Mouse (Mus musculus): Measurements from ENCODE around the gene Nxn.

Nxn gene

DNA sequence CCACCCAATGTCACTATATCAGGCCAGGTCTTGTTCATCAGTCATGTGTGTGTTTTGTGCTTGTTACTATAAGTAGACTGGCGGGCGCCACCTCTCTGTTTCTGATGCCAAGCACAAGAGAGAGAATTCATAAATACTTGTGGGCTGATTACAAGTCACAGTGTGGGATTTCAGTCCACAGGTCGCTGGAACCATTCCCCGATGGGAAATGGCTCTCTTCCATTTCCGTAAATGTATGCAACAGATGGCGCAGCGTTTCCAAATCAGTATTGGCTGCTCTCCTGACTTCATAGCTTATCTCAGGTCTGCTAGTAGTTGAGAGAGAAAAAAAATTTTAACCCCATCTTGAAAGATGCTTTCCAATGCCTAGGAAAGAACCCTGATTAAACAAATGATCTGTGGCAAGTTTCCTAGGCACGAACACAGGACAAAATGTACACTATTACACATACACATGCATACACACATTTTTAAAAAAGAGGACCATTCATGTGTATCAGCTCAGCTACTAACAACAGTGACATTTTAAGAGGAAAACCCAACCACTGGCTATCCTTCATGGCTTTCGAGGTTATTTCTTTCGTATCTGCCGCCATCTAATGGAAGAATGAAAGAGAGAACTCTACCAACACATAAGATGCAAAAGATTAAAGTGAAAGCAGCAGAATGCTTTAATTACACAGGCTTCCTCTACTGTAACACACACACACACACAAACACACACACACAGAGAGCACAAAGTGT is 819 bp upstream of the Nxn start:
- DNase-seq, result peak; percentile 93

DNA sequence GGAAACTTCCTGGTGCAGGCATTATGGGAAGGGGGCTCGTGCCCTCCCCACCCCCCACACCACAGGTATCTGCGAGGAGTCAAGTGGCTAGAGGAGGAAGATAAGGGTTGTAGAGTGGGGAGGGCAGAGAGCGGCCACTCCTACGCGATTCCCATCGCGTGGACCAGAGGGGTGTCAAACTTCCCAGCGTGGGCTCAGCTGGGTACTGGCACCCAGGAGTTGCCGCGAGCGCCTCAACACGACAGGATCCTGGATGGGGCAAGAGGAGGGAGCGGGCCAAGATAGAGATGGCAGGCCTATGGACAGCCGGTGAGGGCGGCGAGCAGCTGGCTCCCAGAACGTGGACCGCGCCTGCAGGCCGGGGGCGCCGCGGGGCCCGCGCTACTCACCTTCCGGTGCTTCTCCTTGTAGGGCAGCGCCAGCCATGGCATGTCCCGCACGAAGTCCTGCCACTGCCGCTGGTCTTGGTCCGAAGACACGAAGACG is 585 bp downstream of the Nxn start:
- DNase-seq, result no peak

- DNase-seq, result peak; percentile 95
Observed at GRCm38 (mm10) chr11:76397650-76398311, 1.2 kb downstream of the Nxn start.

DNA sequence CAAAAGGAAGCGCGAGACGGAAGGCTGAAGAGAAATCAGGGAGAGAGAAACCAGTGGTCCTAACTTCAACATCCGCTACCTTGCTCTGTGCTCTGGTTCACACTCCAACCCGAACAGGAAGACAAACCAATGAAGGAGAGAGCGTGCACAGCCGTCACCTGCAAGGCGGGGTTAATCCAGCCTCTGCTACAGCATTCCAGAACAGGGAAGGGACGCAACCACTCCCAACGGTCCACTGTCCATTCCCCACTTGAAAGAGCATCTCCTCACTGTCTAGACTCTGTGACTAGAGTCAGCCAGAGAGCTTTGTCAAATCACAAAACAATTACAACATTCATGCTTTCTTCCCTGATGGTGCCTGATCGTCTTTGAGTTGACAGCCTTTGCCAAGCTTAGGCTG is 5.9 kb downstream of the Nxn start:
- no peak for DNase-seq

DNA sequence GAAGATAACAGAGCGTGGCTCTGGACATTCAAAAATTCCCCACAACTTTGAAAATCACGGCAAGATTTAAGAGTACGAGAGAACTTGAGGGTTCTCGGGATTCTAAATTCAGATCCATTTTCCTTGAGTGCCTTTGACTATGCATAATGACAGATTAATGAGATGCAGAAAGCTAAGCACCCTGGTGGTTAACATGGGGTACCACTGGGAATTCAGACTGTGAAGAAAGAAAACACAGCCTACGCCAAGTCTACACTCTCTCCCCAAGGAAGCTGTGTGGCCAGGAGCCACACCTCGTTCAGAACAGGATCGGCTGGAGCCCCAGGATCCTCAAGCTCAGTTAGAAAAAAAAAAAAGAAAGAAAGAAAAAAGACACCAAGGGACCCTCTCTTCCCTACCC is 6.4 kb downstream of the Nxn start:
- DNase-seq, result no peak

DNA sequence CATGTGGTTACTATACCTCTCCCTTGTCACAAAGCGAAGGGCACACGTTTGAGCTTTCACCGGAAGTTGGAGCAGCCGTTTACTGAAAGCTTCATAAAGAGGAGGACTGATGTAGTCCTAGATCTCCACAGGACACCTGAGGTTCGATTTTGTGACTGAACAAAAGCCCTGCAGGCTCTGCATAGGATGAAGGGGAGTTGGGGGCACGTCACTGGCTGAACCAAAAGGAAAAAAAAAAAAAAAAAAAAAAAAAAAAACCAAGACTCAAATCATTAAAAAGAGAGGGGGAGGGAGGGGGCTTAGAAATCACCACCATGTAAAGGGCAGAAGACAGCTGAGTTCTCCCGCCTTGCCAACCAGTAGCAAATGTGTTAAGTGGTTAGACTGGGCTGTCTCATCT is 10.2 kb downstream of the Nxn start:
- no peak for DNase-seq

DNA sequence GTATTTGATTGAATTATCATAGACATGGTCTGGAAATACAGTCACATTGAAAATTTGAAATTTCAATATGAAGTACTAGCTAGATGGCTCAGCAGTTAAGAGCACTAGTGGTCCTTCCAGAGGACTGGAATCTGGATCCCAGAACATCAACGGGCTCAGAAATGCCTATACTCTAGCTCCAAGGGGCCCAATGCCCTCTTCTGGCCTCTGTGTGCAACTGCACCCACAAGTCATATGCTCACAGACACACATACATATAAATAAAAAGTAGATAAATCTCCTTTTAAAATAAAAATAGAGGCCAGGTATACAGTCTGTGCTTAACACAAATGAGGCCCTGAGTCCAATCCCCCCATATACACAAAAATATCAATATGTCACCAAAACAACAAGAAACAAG is 11.8 kb downstream of the Nxn start:
- no peak for DNase-seq

DNA sequence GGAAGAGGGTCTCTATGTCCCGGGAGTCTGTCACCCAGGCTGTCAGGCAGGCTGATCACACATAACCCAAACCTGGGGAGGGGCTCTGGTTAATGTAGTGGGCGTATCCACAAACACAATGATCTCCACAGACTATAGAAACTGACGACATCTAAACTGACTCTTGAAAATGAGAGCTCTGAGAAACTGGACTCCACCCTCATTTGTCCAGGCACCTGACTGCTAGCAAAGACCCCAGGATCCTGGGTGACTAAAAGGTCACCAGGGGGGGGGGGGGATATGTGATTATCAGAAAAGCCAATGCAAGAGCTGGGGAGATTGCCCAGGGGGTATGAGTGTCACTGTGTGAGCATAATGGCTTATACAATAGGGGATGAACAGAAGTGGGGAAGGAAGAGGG is 13.2 kb downstream of the Nxn start:
- no peak for DNase-seq

DNA sequence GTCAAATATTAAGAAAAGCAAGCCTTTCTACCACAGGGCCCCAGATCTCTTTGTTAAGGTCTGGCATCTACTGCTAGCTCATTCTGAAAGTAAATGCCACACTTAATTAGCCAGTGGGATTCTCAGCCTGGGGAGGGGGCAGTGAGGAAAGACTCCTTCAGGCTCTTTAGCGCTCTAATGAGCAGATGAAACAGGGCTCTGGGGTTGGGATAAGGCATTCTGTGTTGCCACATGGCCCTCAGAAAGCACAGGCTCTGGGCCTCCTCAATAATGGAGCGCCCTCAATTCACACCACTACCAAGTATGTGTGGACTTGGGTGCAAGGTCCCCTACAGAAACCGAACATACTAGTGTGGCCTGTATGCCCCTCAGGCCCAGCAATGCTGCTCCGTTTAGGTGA is 13.9 kb downstream of the Nxn start:
- DNase-seq, result no peak

DNA sequence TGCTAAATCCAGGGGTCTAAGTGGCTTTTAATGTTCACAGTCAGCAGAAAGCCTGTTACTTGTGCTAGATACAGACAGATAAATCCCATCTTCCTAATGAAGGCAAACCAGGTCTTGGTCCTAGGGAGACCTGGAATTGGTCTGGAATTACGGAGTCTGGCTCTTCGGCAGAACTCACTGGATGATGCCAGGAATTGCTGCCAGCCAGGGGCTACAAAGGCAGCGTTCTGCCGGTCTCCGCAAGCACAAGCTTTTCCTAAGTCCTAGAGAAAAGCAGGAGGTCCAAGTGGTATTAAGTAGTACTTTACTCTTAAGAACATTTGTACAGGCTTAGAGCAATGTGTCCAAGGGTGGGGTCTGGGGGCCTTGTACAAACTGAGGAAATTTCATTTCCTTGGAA is 14.6 kb downstream of the Nxn start:
- DNase-seq, result no peak

DNA sequence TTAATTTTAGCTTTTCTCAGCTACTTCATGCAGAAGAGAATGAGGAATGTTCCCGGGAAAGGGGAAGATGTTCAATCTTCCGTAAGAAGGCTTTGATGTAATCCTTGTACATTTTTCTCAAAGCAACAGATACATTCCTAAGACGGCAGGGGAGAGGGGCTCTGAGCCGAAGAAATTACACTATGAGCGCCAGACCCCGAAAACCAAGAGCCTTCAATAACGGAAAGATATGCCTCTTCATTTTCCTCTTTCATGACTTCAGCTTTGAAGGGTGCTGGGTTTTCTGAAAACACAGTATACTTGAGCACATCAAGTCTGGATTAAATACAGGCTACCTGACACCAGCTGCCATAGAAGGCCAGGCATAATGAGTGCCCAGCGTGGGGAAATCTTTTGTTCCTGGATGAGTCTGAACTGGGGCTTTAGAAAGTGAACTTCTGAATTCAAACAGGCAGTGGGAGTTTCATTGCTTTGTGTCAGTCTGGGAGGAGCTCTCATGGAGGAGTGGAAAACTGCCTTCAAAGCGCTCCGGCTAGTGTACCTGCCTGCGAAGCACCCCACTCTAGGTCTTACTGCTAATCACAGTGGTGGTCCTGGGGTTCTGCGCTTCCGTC is 16.1 kb downstream of the Nxn start:
- DNase-seq, result no peak

- DNase-seq, result no peak
Observed at GRCm38 (mm10) chr11:76381201-76381885, 17.6 kb downstream of the Nxn start.

GRCm38 (mm10) chr11:76379921-76380544 is 18.9 kb downstream of the Nxn start:
- peak; percentile 99 for DNase-seq

- DNase-seq, result no peak
Observed at GRCm38 (mm10) chr11:76376425-76376824, 22.5 kb downstream of the Nxn start.

DNA sequence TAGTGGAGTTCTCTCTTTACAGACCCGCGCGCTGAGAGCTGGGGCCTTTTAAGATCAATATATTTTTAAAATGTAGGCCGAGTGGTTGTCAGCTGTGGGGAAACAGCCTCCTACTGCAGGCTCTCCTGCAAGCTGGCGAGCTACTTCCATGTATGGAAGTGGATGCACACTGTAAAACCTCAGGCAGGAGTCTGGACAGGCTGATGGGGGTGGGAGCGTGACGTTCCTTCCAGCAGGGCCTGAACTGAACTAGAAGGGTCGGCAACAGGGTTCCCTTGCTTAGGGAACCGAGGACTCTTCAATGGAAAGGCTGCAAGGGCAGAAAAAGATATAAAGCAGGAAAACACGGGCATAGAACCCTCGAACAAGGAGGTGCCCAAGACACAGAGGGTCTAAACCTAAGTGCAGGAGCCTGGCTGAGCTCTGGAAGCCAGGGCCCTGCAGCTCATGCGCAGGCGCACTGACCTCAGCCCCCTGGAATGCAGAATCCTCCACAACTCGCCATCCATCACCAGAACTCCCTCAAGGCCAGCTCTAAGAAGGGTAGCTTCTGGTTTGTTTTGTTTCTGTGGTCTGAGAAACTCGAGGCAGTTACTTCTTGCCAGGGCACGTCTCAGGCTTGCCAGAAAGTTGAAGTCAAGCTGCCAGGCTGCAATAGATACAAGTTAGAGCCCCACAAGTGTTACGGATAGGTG is 24.3 kb downstream of the Nxn start:
- DNase-seq, result peak; percentile 98

DNA sequence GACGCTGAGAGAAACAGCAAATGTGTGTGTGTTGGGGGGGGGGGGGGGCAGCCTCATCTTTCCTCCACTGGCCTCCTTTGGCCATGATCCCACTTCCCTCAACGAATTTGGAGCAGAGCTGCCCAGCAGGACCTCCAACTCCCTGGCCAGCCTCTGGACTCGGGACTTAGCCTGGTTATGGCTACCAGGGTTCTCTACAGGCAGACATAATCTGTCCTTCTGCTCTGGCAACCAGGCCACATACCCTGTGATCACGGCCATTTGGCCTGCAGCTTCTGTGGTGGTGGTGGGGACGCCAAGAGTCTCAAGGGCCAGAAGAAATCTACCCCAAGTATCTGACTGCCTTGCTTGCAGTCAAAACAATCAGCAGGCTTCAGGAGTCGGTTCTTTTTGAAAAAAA is 26.4 kb downstream of the Nxn start:
- peak; percentile 97 for DNase-seq

GRCm38 (mm10) chr11:76372120-76372519 is 26.8 kb downstream of the Nxn start:
- DNase-seq, result peak; percentile 95

- no peak for DNase-seq
Observed at GRCm38 (mm10) chr11:76370491-76370890, 28.4 kb downstream of the Nxn start.

GRCm38 (mm10) chr11:76366720-76367119 is 32.2 kb downstream of the Nxn start:
- no peak for DNase-seq

DNA sequence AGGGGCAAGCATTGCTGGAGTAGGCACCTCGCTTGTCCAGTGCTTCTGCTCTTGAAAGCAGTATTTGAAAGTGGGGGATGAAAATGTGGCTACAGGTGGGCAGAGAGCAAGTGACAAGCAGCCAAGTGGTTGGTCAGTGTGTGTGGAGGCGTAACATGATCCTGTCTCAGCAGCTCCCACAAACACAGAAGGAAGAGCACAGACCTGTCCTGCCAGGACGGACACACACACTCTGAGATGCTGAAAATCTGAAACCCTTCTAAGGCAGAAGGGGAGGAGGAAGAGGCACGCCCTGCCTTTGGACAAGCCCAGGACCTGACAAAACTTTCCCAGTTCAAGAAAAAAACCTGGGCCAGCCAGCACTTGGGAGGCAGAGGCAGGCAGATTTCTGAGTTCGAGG is 34.9 kb downstream of the Nxn start:
- no peak for DNase-seq

- peak; percentile 94 for DNase-seq
Observed at GRCm38 (mm10) chr11:76363636-76364035, 35.3 kb downstream of the Nxn start.

DNA sequence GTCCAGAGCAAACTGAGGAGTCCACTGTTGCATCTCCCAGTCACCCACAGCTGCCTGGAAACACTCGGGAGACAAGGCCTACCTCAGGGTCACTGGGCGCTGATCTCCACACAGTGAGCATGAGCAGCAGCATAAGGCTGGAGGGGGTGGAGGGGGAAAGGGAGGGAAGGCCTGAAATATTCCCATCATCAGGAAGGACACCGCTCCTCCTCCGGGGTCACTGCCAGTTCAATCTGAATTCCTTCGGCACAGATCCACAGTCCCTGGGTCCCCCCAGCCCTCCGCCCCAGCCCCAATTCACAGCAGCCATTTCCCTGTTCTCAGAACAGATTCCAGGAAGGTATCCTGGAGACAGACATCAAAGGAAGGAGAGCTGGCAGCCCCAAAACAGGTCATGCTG is 35.8 kb downstream of the Nxn start:
- DNase-seq, result no peak

Data from heart, adult 11 months (tissue).